Mouse (Mus musculus) embryonic facial prominence, embryonic 14.5 days (tissue): Measurements from ENCODE around the gene Synj2. TPM values are rescaled to one million over a fixed set of nuclear protein-coding genes. Genes with fewer than 3 reads are reported as not detected.
"Not testable (repeated sequence)": the region's sequence is repeated elsewhere in the genome, so short reads cannot be mapped to it uniquely, and the experiment has no call there.

Source experiments
- ATAC-seq: fragments of 200-750 bp; cut with Nextera tagmentation; 2 replicates; pipeline ENCODE4 v1.8.0; 2017; ENCODE audit warnings: low read depth, moderate number of reproducible peaks, moderate TSS enrichment
- DNase-seq: peaks from one replicate; pipeline ENCODE4 v3.0.0-alpha.2; 2015; ENCODE audit warnings: low spot score
- H3K27ac ChIP-seq: fragments of 300-500 bp; sonication (generic); replicated peaks from 2 replicates; pipeline ENCODE4 v1.5.1; 2014; ENCODE audit warnings: low read depth, mild to moderate bottlenecking, low read length, moderate library complexity
- H3K27me3 ChIP-seq: fragments of 300-500 bp; sonication (generic); replicated peaks from 2 replicates; pipeline ENCODE4 v1.6.1; 2014; ENCODE audit warnings: low read length; ENCODE audit not compliant: control insufficient read depth, insufficient read depth
- H3K36me3 ChIP-seq: fragments of 300-500 bp; sonication (generic); 2 replicates; pipeline ENCODE4 v1.6.1; 2014; ENCODE audit warnings: low read length, mixed read lengths; ENCODE audit not compliant: control insufficient read depth, insufficient read depth
- H3K4me1 ChIP-seq: fragments of 300-500 bp; sonication (generic); 2 replicates; pipeline ENCODE4 v1.6.1; 2014; ENCODE audit warnings: antibody characterized with exemption, low read length; ENCODE audit not compliant: control insufficient read depth, insufficient read depth
- H3K4me2 ChIP-seq: fragments of 300-500 bp; sonication (generic); 2 replicates; pipeline ENCODE4 v1.6.1; 2014; ENCODE audit warnings: low read depth, mild to moderate bottlenecking, low read length, moderate library complexity, mixed read lengths
- H3K4me3 ChIP-seq: fragments of 300-500 bp; sonication (generic); 2 replicates; pipeline ENCODE4 v1.5.1; 2014; ENCODE audit warnings: low read depth, mild to moderate bottlenecking, low read length
- H3K9ac ChIP-seq: fragments of 300-500 bp; sonication (generic); 2 replicates; pipeline ENCODE4 v1.6.1; 2014; ENCODE audit warnings: low read depth, mild to moderate bottlenecking, low read length, moderate library complexity, mixed read lengths
- H3K9me3 ChIP-seq: fragments of 300-500 bp; sonication (generic); 2 replicates; pipeline ENCODE4 v1.6.1; 2016; ENCODE audit warnings: low read length; ENCODE audit not compliant: control insufficient read depth
- whole genome bisulfite sequencing: fragments of 180-500 bp; shearing (Covaris S2); extraction: QIAGEN DNeasy Blood & Tissue Kit; methylation state at CpG from one replicate; pipeline ENCODE4 v1.1.7; 2014; 5-methylcytosine and 5-hydroxymethylcytosine counted together
- polyA plus RNA-seq: library from polyadenylated mRNA; unstranded; fragments of >200 nt; fragmentation: Nextera tagmentation; extraction: Ambion mirVana; gene quantifications from 2 replicates; pipeline ENCODE4 v1.2.1, GENCODE M21; 2014

The Synj2 gene
- polyA plus RNA-seq, 1 experiment from 2014 or later: 4.7 TPM

DNA sequence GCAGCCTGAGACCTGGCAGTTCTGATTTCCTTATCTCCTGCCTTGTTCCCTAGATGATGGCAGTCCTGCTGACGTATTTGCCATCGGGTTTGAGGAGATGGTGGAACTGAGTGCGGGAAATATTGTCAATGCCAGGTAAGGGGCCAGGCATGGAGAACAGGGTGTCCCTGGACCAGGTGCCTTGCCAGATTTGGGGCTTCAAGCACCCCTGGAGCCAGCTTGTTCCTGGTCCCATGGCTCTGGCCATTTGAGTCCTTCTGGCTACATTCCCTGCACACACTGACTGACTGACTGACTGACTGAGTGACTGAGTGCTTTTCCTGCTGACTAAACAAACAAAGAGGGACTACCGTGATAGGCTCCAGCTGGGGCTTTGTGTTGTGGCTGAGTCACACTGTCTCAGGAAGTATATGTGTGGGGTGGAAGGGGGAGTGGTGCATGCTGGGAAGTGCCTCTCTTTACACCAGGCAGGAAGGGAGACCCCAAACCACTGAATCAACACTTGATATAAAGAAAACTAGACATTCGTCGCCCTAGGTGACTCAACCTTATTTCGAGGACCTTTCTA, 75.2 kb downstream of the Synj2 start:
- ATAC-seq (no peak), DNase-seq (peak; percentile 49)
- Histone ChIP-seq H3K27ac (no peak overlapping the region), H3K4me3 (no peak overlapping the region), H3K4me1 (no peaks in the 10 kb centered on the region), H3K36me3 (no peaks in the 10 kb centered on the region), H3K4me2 (no peak overlapping the region), H3K9me3 (no peaks in the 10 kb centered on the region), H3K9ac (no peak overlapping the region), H3K27me3 (no peaks in the 10 kb centered on the region)
- WGBS: 75% methylated on average over 7 of the region's 7 CpGs

DNA sequence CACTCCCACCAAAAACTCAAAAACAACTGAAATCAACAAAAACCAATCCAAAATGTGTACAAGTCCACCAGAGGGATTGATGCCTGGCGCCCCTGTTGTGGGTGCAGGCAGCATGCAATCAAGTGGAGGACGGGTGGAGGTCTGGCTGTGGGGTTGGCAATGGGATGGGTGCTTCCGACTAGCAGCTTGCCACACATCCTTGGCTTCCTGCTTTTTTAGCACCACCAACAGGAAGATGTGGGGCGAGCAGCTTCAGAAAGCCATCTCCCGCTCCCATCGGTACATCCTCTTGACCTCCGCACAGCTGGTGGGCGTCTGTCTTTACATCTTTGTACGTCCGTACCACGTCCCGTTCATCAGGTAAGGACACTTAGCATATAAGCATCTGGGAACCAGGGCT, 76.2 kb downstream of the Synj2 start:
- H3K27ac ChIP-seq: no peak overlapping the region
- no peaks in the 10 kb centered on the region for H3K4me1 ChIP-seq
- ATAC-seq (no peak), DNase-seq (no peak)
- WGBS: 44% methylated on average over 11 of the region's 12 CpGs
- no peaks in the 10 kb centered on the region for H3K27me3 ChIP-seq
- no peaks in the 10 kb centered on the region for H3K9me3 ChIP-seq
- no peak overlapping the region for H3K4me3 ChIP-seq
- no peak overlapping the region for H3K9ac ChIP-seq
- H3K36me3 ChIP-seq: no peaks in the 10 kb centered on the region
- no peak overlapping the region for H3K4me2 ChIP-seq

DNA sequence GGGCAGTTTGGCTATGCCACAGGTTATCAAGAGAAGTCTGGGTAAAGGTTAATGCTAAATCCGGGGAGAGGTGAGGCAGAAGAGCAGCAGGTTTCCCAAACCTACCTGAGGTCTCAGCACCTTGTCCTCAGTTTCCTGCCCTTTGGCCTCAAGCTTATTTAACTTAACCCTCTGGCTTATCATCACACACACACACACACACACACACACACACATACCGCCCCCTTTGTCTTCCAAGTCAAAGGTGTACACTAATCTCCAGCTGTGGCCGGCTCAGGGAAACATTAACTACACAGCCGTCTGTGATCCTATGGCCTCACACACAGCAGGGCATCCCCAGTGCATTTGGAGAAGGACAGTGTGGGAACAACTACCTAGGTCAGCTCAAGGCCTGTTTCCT, 77.3 kb downstream of the Synj2 start:
- no peak overlapping the region for H3K9ac ChIP-seq
- no peak overlapping the region for H3K4me2 ChIP-seq
- WGBS: 73% methylated on average over 4 of the region's 4 CpGs
- H3K36me3 ChIP-seq: 0 out of 2 replicates have a peak, but pooled peaks cover under 1% of the 10 kb centered on the region
- no peak overlapping the region for H3K4me3 ChIP-seq
- DNase-seq: no peak
- ATAC-seq: no peak
- no peaks in the 10 kb centered on the region for H3K9me3 ChIP-seq
- H3K4me1 ChIP-seq: no peaks in the 10 kb centered on the region
- no peaks in the 10 kb centered on the region for H3K27me3 ChIP-seq
- no peak overlapping the region for H3K27ac ChIP-seq

DNA sequence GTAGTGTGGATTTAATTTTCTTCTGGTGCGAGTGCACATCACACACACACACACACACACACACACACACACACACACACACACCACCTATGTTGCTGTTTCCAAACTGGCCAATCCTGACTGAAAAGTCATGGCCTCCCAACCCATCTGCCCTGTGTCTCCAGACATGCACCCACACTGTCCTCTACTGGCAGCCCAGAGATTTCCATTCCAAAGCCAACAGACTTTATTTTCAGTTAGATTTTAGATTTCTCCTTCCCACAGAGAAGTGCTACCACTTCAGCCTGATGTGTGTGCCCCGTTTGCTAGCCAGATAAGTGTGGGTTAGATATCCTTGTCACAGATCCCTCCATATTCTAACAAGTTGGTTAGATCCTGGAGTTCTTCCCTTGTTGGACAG, 78.7 kb downstream of the Synj2 start:
- 47% methylated on average over 2 of the region's 2 CpGs for WGBS
- Histone ChIP-seq H3K4me2 (no peak overlapping the region), H3K27ac (no peak overlapping the region), H3K36me3 (0 out of 2 replicates have a peak, but pooled peaks cover 5% of the 10 kb centered on the region), H3K4me1 (no peaks in the 10 kb centered on the region), H3K27me3 (no peaks in the 10 kb centered on the region), H3K9ac (no peak overlapping the region), H3K9me3 (no peaks in the 10 kb centered on the region), H3K4me3 (no peak overlapping the region)
- DNase-seq (peak; percentile 45), ATAC-seq (no peak)

DNA sequence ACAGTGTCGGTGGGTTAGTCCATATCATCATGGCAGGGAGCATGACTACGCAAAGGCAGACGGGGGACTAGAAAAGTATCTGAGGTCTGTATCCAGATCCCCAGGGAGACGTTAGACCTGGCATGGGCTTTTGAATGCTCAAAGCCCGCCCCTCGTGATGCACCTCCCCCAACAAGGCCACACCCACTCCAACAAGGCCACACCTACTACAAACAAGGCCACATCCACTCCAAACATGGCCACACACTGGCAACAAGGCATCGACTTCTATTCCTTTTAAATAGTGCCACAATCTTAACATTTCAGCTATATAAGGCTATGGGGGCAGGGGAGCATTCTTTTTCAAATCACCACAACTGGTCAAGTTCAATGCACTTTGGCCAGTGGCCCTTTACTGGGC, 79.6 kb downstream of the Synj2 start:
- DNase-seq (no peak), ATAC-seq (no peak)
- no peak overlapping the region for H3K9ac ChIP-seq
- 0 out of 2 replicates have a peak, but pooled peaks cover 5% of the 10 kb centered on the region for H3K36me3 ChIP-seq
- H3K4me3 ChIP-seq: no peak overlapping the region
- no peaks in the 10 kb centered on the region for H3K27me3 ChIP-seq
- no peaks in the 10 kb centered on the region for H3K9me3 ChIP-seq
- 59% methylated on average over 7 of the region's 7 CpGs for WGBS
- no peak overlapping the region for H3K27ac ChIP-seq
- no peaks in the 10 kb centered on the region for H3K4me1 ChIP-seq
- no peak overlapping the region for H3K4me2 ChIP-seq

DNA sequence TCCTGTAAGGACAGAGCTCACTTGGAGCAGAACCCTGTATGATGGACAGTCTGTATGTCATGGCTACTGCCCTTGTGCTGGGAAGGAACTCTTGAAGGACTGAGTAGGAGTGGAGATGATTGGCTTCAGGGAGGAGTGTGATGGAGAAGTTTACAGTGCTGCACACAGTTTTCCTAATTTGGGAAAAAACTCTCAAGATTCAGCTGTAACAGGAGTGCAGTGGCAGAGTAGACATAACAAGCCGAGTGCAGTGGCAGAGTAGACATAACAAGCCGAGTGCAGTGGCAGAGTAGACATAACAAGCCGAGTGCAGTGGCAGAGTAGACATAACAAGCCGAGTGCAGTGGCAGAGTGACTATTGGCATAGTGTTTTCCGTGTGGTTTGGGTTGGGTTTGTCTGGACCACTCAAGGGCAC, 80.3 kb downstream of the Synj2 start:
- not testable (repeated sequence) for H3K4me3 ChIP-seq, H3K4me1 ChIP-seq, H3K9me3 ChIP-seq, H3K36me3 ChIP-seq, DNase-seq, H3K9ac ChIP-seq, H3K27me3 ChIP-seq
- Histone ChIP-seq H3K27ac (peak overlapping the region; percentile 55; the same call in 1 of the 2 replicates), H3K4me2 (peak overlapping the region; percentile 38)
- 32% methylated on average over 5 of the region's 5 CpGs for WGBS
- ATAC-seq: peak; percentile 45; the same call in 1 of the 2 replicates

DNA sequence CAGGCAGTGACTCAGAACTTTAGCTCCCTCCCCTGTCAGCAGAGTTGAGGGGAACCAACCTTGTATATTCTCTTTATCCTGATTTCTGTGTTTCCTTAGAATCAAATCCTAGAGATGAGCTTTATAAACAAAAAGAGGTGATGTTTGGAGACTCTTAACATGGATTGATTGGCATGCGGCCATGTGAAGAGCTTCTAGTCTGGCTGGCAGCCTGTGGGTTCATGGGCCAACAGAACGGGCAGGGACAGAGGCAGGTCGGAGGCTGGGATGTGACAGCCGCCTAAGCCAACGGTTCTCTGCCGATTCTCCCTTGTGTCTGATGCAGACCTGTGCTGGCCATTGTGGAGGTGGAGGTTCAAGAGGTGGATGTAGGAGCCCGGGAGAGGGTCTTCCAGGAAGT, 84.8 kb downstream of the Synj2 start:
- Histone ChIP-seq H3K4me1 (no peaks in the 10 kb centered on the region), H3K4me2 (no peak overlapping the region), H3K27me3 (no peaks in the 10 kb centered on the region), H3K27ac (no peak overlapping the region), H3K36me3 (peaks cover 25% of the 10 kb centered on the region; the same call in 1 of the 2 replicates), H3K9ac (no peak overlapping the region), H3K4me3 (no peak overlapping the region), H3K9me3 (no peaks in the 10 kb centered on the region)
- WGBS: 87% methylated on average over 7 of the region's 7 CpGs
- DNase-seq (no peak), ATAC-seq (no peak)

DNA sequence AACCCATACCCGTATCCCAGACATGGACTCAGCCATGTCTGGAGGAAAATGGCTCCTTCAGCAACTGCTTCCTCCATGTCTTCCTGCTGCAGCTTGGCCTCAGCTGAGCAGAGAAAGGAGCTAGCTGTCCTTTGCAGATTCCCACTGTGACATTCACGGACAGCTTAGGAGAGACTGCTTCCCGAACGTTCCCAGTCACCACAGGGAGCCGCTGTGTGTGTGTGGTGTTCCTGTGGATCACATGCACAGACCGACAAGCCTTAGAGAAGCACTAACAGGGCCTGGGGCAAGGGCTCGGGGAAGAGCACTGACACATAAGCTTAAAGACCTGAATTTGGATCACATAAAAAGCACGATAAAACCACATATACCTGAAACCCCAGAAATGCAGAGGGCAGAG, 94.6 kb downstream of the Synj2 start:
- Histone ChIP-seq H3K27ac (no peak overlapping the region), H3K27me3 (no peaks in the 10 kb centered on the region), H3K4me2 (no peak overlapping the region), H3K36me3 (no peaks in the 10 kb centered on the region; the same call in 1 of the 2 replicates), H3K9me3 (no peaks in the 10 kb centered on the region), H3K4me1 (no peaks in the 10 kb centered on the region), H3K9ac (no peak overlapping the region), H3K4me3 (no peak overlapping the region)
- ATAC-seq (no peak), DNase-seq (no peak)
- WGBS: 46% methylated on average over 8 of the region's 8 CpGs

DNA sequence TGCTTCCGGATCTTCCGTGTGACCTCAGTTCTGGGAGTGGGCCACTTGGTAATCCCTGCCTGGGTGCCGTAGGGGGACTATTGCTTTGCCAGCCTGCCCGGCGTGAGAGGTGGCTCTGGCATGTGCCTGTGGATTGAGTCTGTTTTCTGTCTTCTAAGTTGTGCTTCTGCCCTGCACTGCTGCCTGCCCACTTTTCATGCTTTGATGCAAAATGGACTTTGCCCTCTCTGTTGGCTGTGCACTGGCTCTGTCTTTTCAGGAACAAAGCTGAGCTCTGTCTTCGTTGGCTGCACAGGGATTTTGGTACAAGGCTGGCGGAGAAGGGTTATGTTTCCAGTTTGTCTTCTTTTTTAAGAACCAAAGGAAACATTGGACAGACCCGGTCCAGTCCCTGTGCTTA, 95.4 kb downstream of the Synj2 start:
- H3K27ac ChIP-seq: no peak overlapping the region
- H3K4me2 ChIP-seq: no peak overlapping the region
- H3K4me3 ChIP-seq: no peak overlapping the region
- H3K4me1 ChIP-seq: no peaks in the 10 kb centered on the region
- no peaks in the 10 kb centered on the region; the same call in 1 of the 2 replicates for H3K36me3 ChIP-seq
- WGBS: 80% methylated on average over 8 of the region's 8 CpGs
- DNase-seq (no peak), ATAC-seq (no peak)
- H3K9ac ChIP-seq: no peak overlapping the region
- H3K27me3 ChIP-seq: no peaks in the 10 kb centered on the region
- no peaks in the 10 kb centered on the region for H3K9me3 ChIP-seq
